Mouse (Mus musculus): ENCODE results near the gene Pex14. TPM values are rescaled to one million over a fixed set of nuclear protein-coding genes. Genes with fewer than 3 reads are reported as not detected.

The Pex14 gene
- polyA plus RNA-seq, 1 experiment from 2014 or later, result 21.4 TPM

DNA sequence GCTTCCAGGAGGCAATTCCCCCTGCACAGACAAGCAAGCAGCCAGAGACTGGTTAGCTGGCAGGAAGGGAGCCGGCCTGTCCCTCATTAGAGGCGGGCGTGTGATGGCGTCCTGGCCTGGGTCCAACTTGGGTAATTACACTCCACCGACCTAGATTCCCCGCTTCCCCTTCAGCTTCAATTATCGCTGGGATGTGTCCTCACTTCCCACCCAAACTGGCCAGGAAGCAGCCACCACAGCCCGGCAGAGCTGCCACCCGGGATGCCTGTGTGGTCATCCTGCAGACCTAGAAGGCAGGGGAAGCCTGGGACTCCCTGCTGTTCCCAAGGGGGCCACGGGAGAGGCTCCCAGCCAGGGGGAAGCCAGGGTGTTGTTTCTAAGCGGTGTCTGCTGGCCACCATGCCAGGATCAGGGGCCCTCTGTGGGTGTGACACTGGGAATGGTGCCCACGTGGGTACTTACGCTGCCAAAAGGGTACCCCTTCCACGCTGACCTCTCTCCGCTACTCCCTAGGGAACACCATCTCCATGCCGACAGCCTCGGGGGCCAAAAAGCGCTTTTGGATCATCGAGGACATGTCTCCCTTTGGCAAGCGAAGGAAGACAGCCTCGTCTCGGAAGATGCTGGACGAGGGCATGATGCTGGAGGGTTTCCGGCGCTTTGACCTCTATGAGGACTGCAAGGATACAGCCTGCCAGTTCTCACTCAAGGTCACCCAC, 148.6 kb downstream of the Pex14 start:
- no peaks in the 10 kb centered on the region for H3K79me2 ChIP-seq (ENCODE audit: inconsistent target)
- WGBS (ENCODE audit: missing documents), result 90% methylated on average over 24 of the region's 25 CpGs
- no peaks in the 10 kb centered on the region for H3K36me3 ChIP-seq (ENCODE audit: inconsistent target)
- no peak overlapping the region for H3K27ac ChIP-seq
- no peak overlapping the region for H3K4me3 ChIP-seq (ENCODE audit: inconsistent target)

DNA sequence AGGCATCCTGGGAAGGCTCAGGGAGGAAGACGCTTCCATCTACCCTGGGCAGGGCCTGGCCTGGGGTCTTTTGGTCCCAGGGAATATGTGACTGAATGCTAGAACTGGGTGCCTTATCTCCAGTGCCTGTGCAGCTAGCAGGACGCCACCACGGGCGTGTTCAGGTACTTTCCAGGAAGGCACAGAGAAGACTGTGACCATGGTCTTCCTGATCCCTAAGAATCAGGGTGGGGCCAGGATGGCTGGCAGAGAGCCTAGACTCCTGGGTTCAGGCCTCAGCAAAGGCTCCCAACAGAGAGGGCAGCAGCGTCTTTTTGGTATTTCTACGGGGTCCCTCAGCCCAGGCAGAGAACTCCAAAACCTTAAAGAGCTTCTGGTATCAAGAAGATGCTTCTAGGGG, 149.2 kb downstream of the Pex14 start:
- Histone ChIP-seq H3K27ac (no peak overlapping the region), H3K79me2 (ENCODE audit: inconsistent target) (no peaks in the 10 kb centered on the region), H3K4me3 (ENCODE audit: inconsistent target) (no peak overlapping the region), H3K36me3 (ENCODE audit: inconsistent target) (no peaks in the 10 kb centered on the region)
- WGBS (ENCODE audit: missing documents), result 94% methylated on average over 6 of the region's 6 CpGs

DNA sequence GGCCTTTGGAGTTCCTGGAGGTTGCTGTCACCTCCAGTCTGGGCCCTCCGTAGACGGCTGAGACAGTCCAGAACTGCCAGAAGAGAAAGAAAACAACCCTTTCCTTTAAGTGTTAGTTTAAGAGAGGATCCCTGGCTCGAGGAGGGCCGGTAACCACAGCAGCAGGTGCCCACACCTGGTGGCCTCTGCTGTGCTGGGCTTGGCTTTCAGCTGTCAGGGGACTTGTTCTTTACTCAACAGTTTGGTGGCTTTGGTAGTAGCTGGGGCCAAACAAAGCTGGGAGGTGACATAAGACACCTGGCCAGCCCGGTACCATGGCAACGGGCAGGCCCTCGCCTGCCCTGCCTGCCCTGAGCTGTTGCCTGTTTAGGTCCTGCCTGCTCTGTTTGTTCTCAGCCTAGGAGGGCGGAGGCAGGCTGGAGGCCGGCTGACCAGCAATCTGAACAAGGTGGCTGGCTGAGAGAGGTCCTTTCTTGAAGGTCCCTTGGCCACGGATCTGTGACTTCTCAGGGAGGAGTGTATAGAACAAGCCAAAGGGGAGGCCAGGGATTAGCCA, 151.8 kb downstream of the Pex14 start:
- Histone ChIP-seq H3K4me3 (ENCODE audit: inconsistent target) (no peak overlapping the region), H3K79me2 (ENCODE audit: inconsistent target) (no peaks in the 10 kb centered on the region), H3K27ac (no peak overlapping the region), H3K36me3 (ENCODE audit: inconsistent target) (no peaks in the 10 kb centered on the region)
- 91% methylated on average over 10 of the region's 10 CpGs for WGBS (ENCODE audit: missing documents)

DNA sequence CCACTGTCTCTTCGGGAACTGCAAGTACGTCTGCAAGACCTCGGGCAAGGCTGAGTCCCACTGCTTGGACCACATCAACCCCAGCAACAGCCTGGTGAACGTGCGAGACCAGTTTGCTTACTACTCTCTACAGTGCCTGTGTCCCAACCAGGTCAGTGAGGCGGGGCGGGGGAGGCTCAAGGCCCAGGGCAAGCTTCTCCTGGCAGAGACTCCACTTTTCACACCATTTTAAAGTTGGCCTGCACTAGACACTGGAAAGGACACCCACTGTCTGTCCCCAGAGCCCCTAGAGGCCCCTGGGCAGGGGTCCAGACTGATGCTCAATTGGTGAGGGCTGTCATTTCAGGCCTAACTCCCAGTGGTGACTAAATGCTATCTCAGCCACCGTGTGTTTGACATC, 153.6 kb downstream of the Pex14 start:
- WGBS (ENCODE audit: missing documents), result 95% methylated on average over 8 of the region's 8 CpGs
- H3K27ac ChIP-seq, result no peak overlapping the region

DNA sequence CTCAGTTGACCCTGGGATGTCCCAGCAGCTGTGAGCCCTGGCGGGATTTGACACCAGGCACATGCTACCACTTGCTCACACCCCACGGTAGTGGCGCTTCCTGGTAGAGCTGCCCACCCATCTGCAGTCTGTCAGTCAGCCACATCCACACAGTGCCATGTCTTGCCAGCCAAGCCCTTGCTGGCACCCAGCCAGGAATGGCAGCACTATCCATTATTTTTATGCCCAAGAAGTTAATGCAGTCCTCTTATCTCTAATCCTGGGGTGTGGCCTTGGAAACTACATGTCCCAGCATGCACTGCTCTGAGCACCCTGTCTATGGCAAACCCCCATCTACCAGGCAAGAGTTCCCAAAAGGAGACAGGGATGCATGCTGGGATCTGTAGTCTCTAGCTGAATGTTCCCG, 154.2 kb downstream of the Pex14 start:
- WGBS (ENCODE audit: missing documents), result 89% methylated on average over 4 of the region's 4 CpGs
- Histone ChIP-seq H3K79me2 (ENCODE audit: inconsistent target) (no peaks in the 10 kb centered on the region), H3K27ac (no peak overlapping the region), H3K4me3 (ENCODE audit: inconsistent target) (no peak overlapping the region), H3K36me3 (ENCODE audit: inconsistent target) (no peaks in the 10 kb centered on the region)

More for the DNA sequence above, 153.6 kb downstream of the Pex14 start:
- Histone ChIP-seq H3K4me3 (ENCODE audit: inconsistent target) (no peak overlapping the region), H3K36me3 (ENCODE audit: inconsistent target) (no peaks in the 10 kb centered on the region), H3K79me2 (ENCODE audit: inconsistent target) (no peaks in the 10 kb centered on the region)

DNA sequence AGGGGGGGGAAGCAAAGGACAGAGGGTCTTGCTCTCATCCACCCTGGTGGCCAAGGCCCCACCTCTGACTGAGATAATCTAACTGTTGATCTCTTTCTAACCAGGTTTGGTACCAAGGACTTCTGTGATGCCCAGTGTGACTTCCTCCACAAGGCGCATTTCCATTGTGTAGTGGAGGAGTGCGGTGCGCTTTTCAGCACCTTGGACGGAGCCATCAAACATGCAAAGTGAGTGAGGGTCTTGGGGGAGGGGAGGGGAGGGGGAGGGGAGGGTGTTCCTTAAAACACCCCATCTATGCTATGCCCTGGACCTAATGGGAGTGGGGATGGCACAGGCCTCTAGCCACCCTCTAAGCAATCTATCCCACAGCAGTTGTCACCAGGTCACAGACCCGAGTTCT, 156.6 kb downstream of the Pex14 start:
- Histone ChIP-seq H3K79me2 (ENCODE audit: inconsistent target) (no peaks in the 10 kb centered on the region), H3K4me3 (ENCODE audit: inconsistent target) (no peak overlapping the region), H3K36me3 (ENCODE audit: inconsistent target) (no peaks in the 10 kb centered on the region), H3K27ac (no peak overlapping the region)
- 92% methylated on average over 5 of the region's 5 CpGs for WGBS (ENCODE audit: missing documents)

DNA sequence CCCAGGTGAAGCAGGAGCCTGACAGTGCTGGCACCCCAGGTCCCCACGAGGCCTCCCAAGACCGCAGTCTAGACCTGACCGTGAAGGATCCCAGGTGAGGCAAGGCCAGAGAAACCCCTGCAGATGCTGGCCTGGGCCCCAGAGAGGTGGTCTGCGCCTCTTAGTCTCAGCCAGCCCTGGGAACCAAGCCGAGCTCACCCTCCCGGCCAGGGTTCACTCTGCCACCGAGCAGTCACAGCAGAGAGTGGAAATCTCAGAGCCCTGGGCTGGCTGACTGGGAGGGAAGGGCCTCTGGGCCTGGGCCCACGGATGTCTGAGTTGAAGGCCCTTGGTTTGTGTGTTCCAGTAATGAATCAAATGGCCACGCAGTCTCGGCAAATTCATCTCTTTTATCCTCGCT, 158.4 kb downstream of the Pex14 start:
- WGBS (ENCODE audit: missing documents), result 14% methylated on average over 11 of the region's 11 CpGs
- peak overlapping the region; percentile 29 for H3K4me3 ChIP-seq (ENCODE audit: inconsistent target)
- H3K27ac ChIP-seq, result peak overlapping the region; percentile 79
- H3K36me3 ChIP-seq (ENCODE audit: inconsistent target), result no peaks in the 10 kb centered on the region
- H3K79me2 ChIP-seq (ENCODE audit: inconsistent target), result no peaks in the 10 kb centered on the region

DNA sequence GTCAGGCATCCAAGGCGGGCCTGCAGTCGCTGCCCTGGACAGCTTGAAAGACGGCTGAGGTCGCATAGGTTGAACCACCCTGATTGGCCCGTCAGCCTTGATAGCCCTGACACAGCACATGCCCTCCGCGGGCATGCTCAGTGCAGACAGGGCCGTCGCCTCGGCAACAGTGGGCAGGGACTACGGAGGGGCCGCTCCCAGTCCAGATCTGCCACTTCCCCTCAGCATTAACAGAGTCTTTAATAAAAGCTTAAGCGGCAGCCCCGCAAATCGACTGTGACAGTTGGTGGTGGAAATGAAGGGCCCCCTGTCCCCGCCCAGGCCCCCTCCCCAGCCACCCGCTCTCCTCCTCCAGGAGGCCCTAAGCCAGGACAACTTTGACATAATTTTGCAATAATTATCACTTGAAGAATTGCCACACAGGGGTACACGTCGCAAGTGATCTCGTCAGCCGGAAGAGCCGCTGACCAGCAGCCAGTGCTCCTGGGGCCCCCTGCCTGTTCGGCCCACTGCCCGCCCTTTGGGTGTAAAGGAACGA, 158.9 kb downstream of the Pex14 start:
- H3K4me3 ChIP-seq (ENCODE audit: inconsistent target), result peak overlapping the region; percentile 29
- WGBS (ENCODE audit: missing documents), result 2% methylated on average over 25 of the region's 25 CpGs
- no peaks in the 10 kb centered on the region for H3K79me2 ChIP-seq (ENCODE audit: inconsistent target)
- H3K27ac ChIP-seq, result peak overlapping the region; percentile 79
- H3K36me3 ChIP-seq (ENCODE audit: inconsistent target), result no peaks in the 10 kb centered on the region

DNA sequence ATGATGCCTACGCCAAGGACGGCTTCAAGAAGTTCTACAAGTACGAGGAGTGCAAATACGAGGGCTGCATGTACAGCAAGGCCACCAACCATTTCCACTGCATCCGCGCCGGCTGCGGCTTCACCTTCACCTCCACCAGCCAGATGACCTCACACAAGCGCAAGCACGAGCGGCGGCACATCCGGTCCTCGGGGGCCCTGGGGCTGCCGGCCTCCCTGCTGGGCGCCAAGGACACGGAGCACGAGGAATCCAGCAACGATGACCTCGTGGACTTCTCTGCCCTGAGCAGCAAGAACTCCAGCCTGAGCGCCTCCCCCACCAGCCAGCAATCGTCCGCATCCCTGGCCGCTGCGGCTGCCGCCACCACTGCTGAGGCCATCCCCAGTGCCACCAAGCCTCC, 161.1 kb downstream of the Pex14 start:
- no peak overlapping the region for H3K4me3 ChIP-seq (ENCODE audit: inconsistent target)
- no peaks in the 10 kb centered on the region for H3K79me2 ChIP-seq (ENCODE audit: inconsistent target)
- no peaks in the 10 kb centered on the region for H3K36me3 ChIP-seq (ENCODE audit: inconsistent target)
- 95% methylated on average over 25 of the region's 26 CpGs for WGBS (ENCODE audit: missing documents)
- H3K27ac ChIP-seq, result no peak overlapping the region

DNA sequence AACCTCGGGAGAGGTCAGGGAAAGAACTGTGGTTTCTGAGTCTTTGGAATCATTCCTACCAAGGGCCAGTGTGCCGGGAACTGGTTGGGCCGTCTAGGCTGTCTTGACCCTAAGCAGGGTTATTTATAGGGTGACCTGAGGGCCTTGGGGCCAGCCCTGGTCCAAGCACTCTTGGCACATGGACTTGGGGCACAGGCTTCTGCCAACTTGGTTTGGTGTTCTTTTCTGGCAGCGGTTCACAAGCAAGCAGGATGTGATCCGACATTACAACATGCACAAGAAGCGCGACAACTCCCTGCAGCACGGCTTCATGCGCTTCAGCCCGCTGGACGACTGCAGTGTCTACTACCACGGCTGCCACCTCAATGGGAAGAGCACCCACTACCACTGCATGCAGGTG, 162.9 kb downstream of the Pex14 start:
- no peaks in the 10 kb centered on the region for H3K79me2 ChIP-seq (ENCODE audit: inconsistent target)
- no peak overlapping the region for H3K4me3 ChIP-seq (ENCODE audit: inconsistent target)
- no peaks in the 10 kb centered on the region for H3K36me3 ChIP-seq (ENCODE audit: inconsistent target)
- no peak overlapping the region for H3K27ac ChIP-seq
- WGBS (ENCODE audit: missing documents), result 93% methylated on average over 12 of the region's 12 CpGs

DNA sequence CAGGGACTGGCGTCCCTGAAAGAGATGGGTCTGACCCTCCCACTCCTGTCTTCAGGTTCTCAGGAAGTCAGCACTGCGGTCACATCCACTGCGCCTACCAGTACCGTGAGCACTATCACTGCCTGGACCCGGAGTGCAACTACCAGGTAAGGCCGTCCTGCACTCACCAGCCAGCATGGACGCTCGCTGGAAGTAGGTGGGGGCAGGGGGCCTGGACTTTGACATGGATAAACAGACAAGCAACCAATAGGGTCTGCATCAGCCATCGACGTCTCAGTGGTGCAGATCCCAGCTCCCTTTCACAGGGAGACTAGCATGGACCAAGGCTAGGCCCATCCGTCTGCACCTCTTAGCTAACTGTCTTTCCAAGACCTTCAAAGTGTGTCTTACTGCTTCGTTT, 163.6 kb downstream of the Pex14 start:
- H3K36me3 ChIP-seq (ENCODE audit: inconsistent target), result no peaks in the 10 kb centered on the region
- 94% methylated on average over 12 of the region's 12 CpGs for WGBS (ENCODE audit: missing documents)
- no peaks in the 10 kb centered on the region for H3K79me2 ChIP-seq (ENCODE audit: inconsistent target)
- no peak overlapping the region for H3K4me3 ChIP-seq (ENCODE audit: inconsistent target)
- H3K27ac ChIP-seq, result no peak overlapping the region

DNA sequence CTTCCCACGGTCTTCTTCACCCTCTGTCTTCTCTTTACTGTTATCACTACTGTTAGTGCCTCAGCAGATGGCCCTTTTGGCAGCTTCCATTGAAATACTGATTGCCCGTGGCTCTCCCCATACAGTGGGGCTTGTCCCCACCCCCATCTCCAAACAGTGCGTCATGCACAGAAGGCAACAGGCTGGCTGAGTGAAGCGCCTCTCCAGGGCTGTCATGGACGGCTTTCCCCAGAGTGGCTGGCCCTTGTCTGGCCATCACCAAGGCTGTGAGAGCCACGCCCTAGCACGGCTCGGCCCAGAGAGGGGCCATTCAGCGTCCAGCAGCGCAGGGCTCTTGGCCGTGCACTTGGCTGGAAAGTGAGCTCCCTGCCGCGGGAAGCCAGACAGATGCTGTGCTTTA, 164.5 kb downstream of the Pex14 start:
- Histone ChIP-seq H3K36me3 (ENCODE audit: inconsistent target) (no peaks in the 10 kb centered on the region), H3K4me3 (ENCODE audit: inconsistent target) (no peak overlapping the region), H3K27ac (no peak overlapping the region), H3K79me2 (ENCODE audit: inconsistent target) (no peaks in the 10 kb centered on the region)
- 96% methylated on average over 13 of the region's 13 CpGs for WGBS (ENCODE audit: missing documents)

DNA sequence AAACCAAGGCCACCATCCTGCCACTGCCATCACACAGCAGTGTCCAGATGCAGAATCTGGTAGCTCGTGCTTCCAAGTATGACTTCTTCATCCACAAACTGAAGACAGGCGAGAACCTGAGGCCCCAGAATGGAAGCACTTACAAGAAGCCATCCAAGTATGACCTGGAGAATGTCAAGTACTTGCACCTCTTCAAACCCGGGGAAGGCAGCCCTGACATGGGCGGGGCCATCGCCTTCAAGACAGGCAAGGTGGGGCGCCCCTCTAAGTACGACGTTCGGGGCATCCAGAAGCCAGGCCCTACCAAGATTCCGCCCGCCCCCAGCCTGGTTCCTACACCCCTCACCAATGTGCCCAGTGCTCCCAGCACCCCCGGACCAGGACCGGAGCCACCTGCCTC, 166.6 kb downstream of the Pex14 start:
- Histone ChIP-seq H3K79me2 (ENCODE audit: inconsistent target) (no peaks in the 10 kb centered on the region), H3K4me3 (ENCODE audit: inconsistent target) (no peak overlapping the region), H3K36me3 (ENCODE audit: inconsistent target) (no peaks in the 10 kb centered on the region), H3K27ac (no peak overlapping the region)
- 96% methylated on average over 12 of the region's 13 CpGs for WGBS (ENCODE audit: missing documents)

DNA sequence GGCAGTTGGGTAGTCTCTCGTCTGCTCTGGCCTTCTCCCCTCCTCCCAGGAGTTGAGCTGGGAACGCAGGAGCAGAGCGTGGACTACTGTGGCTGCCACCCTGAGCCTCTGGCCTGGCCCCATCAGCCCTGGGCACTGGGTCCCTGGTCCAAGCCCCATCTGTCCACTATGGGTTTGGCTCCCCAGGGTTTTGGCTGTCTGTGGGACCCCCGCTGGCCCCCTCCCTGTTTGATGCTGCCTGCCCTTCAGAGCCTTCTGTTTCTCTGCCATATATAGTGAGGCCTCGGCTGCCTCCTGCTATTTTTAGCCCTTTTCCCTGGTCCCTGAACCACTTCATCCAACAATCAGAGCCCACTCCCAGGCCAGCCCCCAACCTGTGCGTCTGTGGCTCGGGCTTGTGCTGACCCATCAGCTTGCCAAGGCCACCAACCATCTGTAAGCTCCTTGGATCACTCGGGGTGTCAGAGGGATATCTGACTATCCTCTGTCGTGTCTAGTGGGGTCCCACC, 168.9 kb downstream of the Pex14 start:
- Histone ChIP-seq H3K36me3 (ENCODE audit: inconsistent target) (no peaks in the 10 kb centered on the region), H3K27ac (no peak overlapping the region), H3K79me2 (ENCODE audit: inconsistent target) (no peaks in the 10 kb centered on the region), H3K4me3 (ENCODE audit: inconsistent target) (no peak overlapping the region)
- WGBS (ENCODE audit: missing documents), result 92% methylated on average over 9 of the region's 9 CpGs

DNA sequence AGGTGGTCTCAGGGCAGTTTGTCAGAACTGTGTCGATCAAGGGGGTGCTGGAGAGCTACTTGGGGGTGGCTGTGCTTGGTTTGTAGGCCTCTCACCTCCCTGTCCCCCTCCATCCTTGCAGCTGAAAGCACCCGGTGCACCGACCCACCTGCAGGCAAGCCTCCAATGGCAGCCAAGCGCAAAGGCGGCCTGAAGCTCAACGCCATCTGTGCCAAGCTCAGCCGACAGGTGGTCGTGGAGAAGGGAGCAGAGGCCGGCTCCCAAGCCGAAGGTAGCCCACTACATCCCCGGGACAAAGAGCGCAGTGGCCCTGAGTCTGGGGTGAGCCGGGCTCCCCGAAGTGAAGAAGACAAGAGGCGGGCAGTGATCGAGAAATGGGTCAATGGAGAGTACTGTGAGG, 170.8 kb downstream of the Pex14 start:
- 92% methylated on average over 14 of the region's 16 CpGs for WGBS (ENCODE audit: missing documents)
- no peaks in the 10 kb centered on the region for H3K36me3 ChIP-seq (ENCODE audit: inconsistent target)
- no peak overlapping the region for H3K27ac ChIP-seq
- no peak overlapping the region for H3K4me3 ChIP-seq (ENCODE audit: inconsistent target)
- no peaks in the 10 kb centered on the region for H3K79me2 ChIP-seq (ENCODE audit: inconsistent target)
